Mouse (Mus musculus) lung, postnatal 0 days (tissue): Measurements from ENCODE around the gene Lrrc40.

Experiments used
- CTCF ChIP-seq: IDR thresholded peaks from 2 replicates; pipeline ENCODE4 v1.5.1; 2016; ENCODE audit warnings: antibody characterized with exemption, mild to moderate bottlenecking
- EP300 ChIP-seq: IDR thresholded peaks from 2 replicates; pipeline ENCODE4 v1.6.1; 2016; ENCODE audit warnings: antibody characterized with exemption, mild to moderate bottlenecking, control low read depth

DNA sequence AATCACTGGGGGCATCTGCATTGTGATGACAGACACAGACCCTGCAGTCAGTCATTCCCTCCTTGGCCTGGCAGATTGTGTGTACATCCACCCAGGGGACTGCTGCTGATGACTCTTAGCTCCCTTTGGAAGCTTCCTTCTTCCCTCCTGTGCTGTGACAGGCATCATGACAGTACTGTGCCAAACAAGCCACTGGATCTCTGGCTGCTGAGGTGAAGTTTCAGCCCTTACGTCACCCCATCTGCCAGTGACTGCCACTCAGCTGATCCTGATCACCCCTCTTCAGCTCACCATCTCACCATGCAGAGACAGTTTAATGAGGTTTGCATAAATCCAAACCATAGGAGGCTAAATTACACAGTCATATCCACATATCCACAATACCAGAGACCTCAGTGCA lies 68.8 kb downstream of the Lrrc40 start:
- TF ChIP-seq EP300 (no peak), CTCF (no peak)
